Comparison of ENCODE assay signal across 17 mouse cellular contexts in genomic region chr1:178515839-178516238, GRCm38 (mm10). TPM values are rescaled to one million over a fixed set of nuclear protein-coding genes. Genes with fewer than 3 reads are reported as not detected.
"Had no signal": no experiment of that assay in that cellular context is flagged by ENCODE, and none has a peak within 500 bp of the region (broad histone marks: within the 10 kb centered on the region; RNA-seq: fewer than 3 reads in every experiment).

No protein-coding gene starts in this region.

- H3K27me3 ChIP-seq: liver, embryonic 15.5 days; midbrain, embryonic 15.5 days; neural tube, embryonic 12.5 days; stomach, embryonic 15.5 days had no signal

- H3K9ac ChIP-seq: liver, embryonic 15.5 days; liver, postnatal 0 days; midbrain, embryonic 13.5 days; midbrain, embryonic 15.5 days; neural tube, embryonic 12.5 days; stomach, embryonic 15.5 days had no signal

- H3K4me1 ChIP-seq: liver, embryonic 15.5 days; megakaryocyte, embryonic 14.5 days; stomach, embryonic 15.5 days had no signal

- ATAC-seq: liver, postnatal 0 days; midbrain, embryonic 13.5 days; midbrain, embryonic 15.5 days had no signal

- H3K4me3 ChIP-seq: liver, embryonic 15.5 days; megakaryocyte, embryonic 14.5 days; midbrain, embryonic 13.5 days; midbrain, embryonic 15.5 days; neural tube, embryonic 12.5 days; stomach, embryonic 15.5 days had no signal

- H3K27ac ChIP-seq: liver, embryonic 15.5 days; macrophage; midbrain, embryonic 13.5 days; midbrain, embryonic 15.5 days; neural tube, embryonic 12.5 days; stomach, embryonic 15.5 days; stomach, postnatal 0 days had no signal

- H3K9me3 ChIP-seq: liver, embryonic 15.5 days; megakaryocyte, embryonic 14.5 days; midbrain, embryonic 13.5 days; midbrain, embryonic 15.5 days; neural tube, embryonic 12.5 days; stomach, embryonic 15.5 days had no signal

- H3K4me2 ChIP-seq: liver, embryonic 15.5 days; midbrain, embryonic 11.5 days; midbrain, embryonic 13.5 days; midbrain, embryonic 15.5 days; neural tube, embryonic 12.5 days; stomach, embryonic 15.5 days had no signal

- H3K36me3 ChIP-seq: liver, embryonic 15.5 days; midbrain, embryonic 13.5 days; midbrain, embryonic 15.5 days; neural tube, embryonic 12.5 days; stomach, embryonic 15.5 days had no signal

- DNase-seq: liver, postnatal 0 days; lung, adult 2 months; lung, postnatal 10 days; right cerebral cortex, postnatal 14 days; thymus, adult 2 months; thymus, postnatal 25 days; thymus, postnatal 4 days had no signal

RNA-seq across cellular contexts. Expression of gene Kif26b, which starts 13.1 kb away (rescaled TPM):
- total RNA-seq: monocyte, adult 5-6 weeks had no signal
- polyA plus RNA-seq: macrophage had no signal
